Mouse (Mus musculus) gastrocnemius, postnatal 36 days (tissue): ENCODE measurements around the gene Nim1k. TPM values are rescaled to one million over a fixed set of nuclear protein-coding genes. Genes with fewer than 3 reads are reported as not detected.
A peak's percentile ranks its signal among the peaks of the same experiment; 100 is the strongest.

Experiments
- DNase-seq, 2 experiments: peaks; one replicate each; pipeline ENCODE4 v3.0.0; 2022
- intact Hi-C: fragments of 180-260 bp; cut with DNase I; formaldehyde crosslinking; loops from one replicate; pipeline ENCODE4 v1.15.1; 2025
- long read RNA-seq, 2 experiments: library from polyadenylated mRNA; stranded (forward); transcript quantifications; one replicate each; pipeline ENCODE4 v2.0.0; 2021
- total RNA-seq, 2 experiments: library from RNA; stranded (reverse); gene quantifications; 2 replicates each; pipeline ENCODE4 v1.2.3; 2021

Gene Nim1k
- 1 to 10 TPM in 1 of 2 experiments, under 1 TPM in 1; 0.76 to 1.3 TPM for total RNA-seq
- long read RNA-seq, experiment 1, full-length matches to known transcripts, result 1 of 1 reads
- long read RNA-seq, experiment 1, partial matches to known transcripts, result 0 of 1 reads
- long read RNA-seq, experiment 1, other reads (novel, unspliced or antisense), result 0 of 1 reads
- long read RNA-seq, experiment 2, full-length matches to known transcripts, result 2 of 2 reads
- long read RNA-seq, experiment 2, partial matches to known transcripts, result 0 of 2 reads
- long read RNA-seq, experiment 2, other reads (novel, unspliced or antisense), result 0 of 2 reads

DNA sequence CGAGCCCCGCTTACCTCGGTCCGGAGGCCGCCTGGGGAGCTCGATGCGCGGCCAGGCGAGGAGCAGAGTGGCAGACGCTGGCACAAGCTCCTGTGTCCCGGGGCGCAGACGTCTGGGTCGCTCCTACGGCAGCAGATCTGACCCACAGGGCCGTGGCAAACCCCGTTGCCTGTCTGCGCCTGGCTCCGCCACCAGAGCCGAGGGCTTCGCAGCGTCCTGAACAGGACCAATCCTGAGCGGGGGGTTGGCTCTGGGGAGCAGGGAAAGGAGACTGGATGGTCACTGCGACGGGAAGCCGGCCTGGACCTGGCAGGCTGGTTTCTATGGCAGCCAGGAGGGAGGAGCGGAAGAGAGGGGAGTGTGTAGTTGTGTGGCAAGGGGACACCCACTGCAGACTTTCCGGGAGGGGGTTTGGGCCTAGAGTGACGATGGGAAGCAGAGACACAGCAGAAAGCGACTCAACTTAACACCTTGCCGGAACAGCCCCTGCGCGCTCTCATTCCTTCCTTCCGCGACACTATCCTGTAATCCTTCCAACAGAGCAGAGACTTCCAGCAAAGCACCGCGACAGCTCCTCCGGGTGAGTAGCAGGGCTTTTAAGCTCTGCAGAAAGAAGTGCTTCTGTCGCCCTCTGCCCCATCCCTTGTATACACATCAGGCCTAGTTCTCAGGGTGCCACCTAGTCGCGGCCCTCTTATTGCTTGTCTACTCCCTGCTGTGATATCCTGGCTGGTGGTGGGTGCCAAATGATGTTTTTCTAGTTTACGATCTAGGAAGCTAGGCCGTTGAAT is at the start of gene Nim1k:
Nim1k (minus strand) TSS at position 202 of the 791 bp plus-strand sequence.
- intact Hi-C loops, result loop anchor here (2.0 kb wide), 1 partner anchor 35 kb away; the partner anchor contains the start of gene Zfp131

DNA sequence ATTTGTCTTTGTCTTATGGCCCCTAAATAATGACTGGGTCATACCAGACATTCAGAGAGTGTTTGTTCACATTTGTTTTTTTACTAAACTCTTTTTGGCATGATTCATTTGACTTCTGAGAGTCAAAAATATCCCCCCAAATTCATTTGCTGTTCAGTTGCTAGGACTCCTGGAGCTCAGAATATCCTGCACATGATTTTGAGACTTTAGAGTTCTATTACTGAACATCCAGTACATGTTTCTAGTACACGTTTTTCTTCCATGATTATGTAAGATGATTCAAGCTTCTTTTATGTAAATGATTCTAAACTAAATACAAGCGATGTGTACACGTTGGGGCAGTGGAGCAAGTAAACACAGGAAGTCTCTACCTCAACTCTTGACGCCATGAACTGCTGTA is 42.0 kb upstream of the Nim1k start:
- intact Hi-C loops, result no loop called here

More for the DNA sequence above, at the start of gene Nim1k:
- peak; percentile 74 to 75 for DNase-seq

GRCm38 (mm10) chr13:119792791-119793404 is 37.2 kb upstream of the Nim1k start:
- no peak for DNase-seq
- intact Hi-C loops, result no loop called here

More for the DNA sequence above, 42.0 kb upstream of the Nim1k start:
- DNase-seq, result no peak

- intact Hi-C loops, result loop anchor here (2.0 kb wide), 1 partner anchor 37 kb away; the partner anchor contains the start of gene Nim1k
- no peak for DNase-seq
These were observed 36.0 kb upstream of the Nim1k start for GRCm38 (mm10) chr13:119791580-119792135.

GRCm38 (mm10) chr13:119790761-119791579 is 35.3 kb upstream of the Nim1k start, which contains the start of gene Zfp131:
Gene Zfp131, minus strand, starts transcription at chr13:119790889.
- intact Hi-C loops, result loop anchor here (2.0 kb wide), 1 partner anchor 36 kb away; the partner anchor contains the start of gene Nim1k
- peak; percentile 90 to 91 for DNase-seq

GRCm38 (mm10) chr13:119789851-119790717 is 34.4 kb upstream of the Nim1k start:
- intact Hi-C loops, result loop anchor here (2.0 kb wide), 1 partner anchor 35 kb away; the partner anchor contains the start of gene Nim1k
- DNase-seq, result peak; percentile 66 to 78

DNA sequence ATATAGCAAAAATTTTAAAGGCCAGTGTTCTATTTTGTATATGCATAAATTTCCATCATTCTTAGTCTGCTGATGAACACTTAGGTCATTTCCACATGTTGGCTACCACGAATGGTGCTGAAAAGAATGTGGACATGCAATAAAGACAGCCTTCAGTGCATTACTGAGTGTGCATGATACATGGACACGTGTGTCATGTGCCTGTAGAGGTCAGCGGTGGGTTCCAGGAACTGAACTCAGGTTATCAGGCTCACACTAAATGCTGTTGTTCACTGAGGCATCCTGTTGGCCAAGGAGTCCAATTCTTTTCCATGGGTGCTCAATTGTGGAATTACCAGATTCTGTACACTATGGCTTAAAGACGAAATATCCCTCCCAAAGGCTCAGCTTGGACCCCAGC is 27.9 kb upstream of the Nim1k start:
- DNase-seq, result no peak
- intact Hi-C loops, result no loop called here

DNA sequence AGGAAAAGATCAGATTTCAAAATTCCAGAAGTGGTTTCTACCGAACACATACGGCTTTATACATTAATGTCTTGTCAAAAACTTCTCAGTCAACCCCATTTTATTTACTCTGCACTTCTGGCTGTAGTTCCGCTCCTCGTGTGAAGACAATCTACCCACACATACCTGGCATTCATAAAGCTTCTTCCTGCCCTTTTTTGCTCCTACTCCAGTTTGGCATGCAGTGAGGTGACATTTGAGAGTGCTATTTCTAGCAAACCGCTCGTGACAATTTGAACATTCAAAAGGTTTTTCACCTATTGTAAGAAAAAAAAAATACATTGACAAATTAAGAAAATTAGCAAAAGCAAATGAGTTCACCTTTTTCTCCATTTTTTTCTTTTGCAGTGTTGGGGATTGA is 12.9 kb upstream of the Nim1k start:
- DNase-seq, result no peak
- intact Hi-C loops, result no loop called here

- DNase-seq, result no peak
- intact Hi-C loops, result no loop called here
These were observed 10.8 kb upstream of the Nim1k start for GRCm38 (mm10) chr13:119766480-119766879.

GRCm38 (mm10) chr13:119756831-119757230 is 1.1 kb upstream of the Nim1k start:
- intact Hi-C loops, result no loop called here
- no peak for DNase-seq

DNA sequence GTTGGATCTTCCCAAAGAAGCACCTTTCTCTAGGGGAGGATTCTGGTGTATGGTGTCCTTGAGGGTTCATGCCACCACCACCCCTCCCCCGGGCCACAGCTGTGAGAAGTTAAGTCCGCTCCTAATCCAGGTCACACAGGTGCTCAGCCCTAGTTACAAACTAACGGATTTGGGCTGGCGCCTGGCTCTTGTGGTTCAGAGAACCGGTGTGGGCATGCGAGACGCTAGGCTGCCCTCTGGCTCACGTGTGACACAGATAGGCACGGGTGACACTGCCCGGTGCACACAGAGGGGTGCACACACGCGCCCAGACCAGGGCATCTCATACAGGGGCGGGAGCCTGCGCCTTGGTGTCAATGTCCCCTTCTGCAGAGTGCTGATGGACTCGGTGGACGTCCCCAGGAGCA is 538 bp downstream of the Nim1k start:
- DNase-seq, result no peak
- intact Hi-C loops, result loop anchor here (2.0 kb wide), 1 partner anchor 36 kb away; the partner anchor contains the start of gene Zfp131

GRCm38 (mm10) chr13:119754635-119755020 is 1.1 kb downstream of the Nim1k start:
- intact Hi-C loops, result loop anchor here (2.0 kb wide), 1 partner anchor 36 kb away; the partner anchor contains the start of gene Zfp131
- DNase-seq, result no peak

DNA sequence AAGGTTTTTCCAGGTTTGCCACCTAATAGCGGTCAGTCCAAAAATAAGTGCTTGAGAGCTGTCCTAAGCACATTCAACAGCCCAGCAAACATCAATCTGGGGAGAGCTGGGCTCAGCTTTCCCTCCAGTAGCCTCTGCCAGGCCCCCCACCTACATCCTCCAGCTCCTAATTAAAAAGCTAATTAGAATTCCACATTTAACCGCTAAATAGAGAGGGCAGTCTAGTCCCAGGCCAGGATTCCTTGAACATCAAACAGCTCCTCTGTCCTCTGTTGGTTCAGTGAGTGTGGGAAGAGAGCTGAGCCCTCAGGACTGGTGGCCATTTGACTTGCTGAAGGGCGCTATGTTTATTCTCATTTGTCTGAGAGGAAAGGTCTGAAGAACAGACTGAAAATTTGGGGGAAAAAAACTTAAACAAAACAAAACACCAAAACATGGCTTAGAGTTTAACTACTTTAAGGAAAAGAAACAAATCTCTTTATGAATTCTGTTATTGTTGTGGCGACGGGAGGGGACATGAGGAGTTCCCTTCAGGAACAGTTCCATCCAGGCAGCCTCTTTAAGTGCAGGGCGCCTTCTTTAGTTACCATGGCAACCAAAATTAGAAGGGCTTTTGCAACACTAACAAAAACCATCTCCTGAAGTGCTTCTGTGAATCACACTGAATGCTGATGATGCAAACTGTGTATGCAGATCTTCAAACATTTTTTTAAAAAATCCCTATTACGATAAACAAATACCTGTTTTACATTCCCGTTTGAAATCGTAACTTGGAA is 1.6 kb downstream of the Nim1k start:
- DNase-seq, result no peak
- intact Hi-C loops, result loop anchor here (2.0 kb wide), 1 partner anchor 37 kb away; the partner anchor contains the start of gene Zfp131

GRCm38 (mm10) chr13:119746930-119747329 is 8.8 kb downstream of the Nim1k start:
- no peak for DNase-seq
- intact Hi-C loops, result no loop called here

- intact Hi-C loops, result no loop called here
- no peak for DNase-seq
These were observed 12.2 kb downstream of the Nim1k start for GRCm38 (mm10) chr13:119743470-119743869.

- no peak for DNase-seq
- intact Hi-C loops, result no loop called here
These were observed 12.8 kb downstream of the Nim1k start for GRCm38 (mm10) chr13:119742711-119743415.
